Mouse (Mus musculus) common myeloid progenitor, adult 5-6 weeks (primary cell): Measurements from ENCODE around the gene Fam189b. TPM values are rescaled to one million over a fixed set of nuclear protein-coding genes. Genes with fewer than 3 reads are reported as not detected.
A peak's percentile ranks its signal among the peaks of the same experiment; 100 is the strongest.

Experiments used
- ATAC-seq: replicated peaks from 2 replicates; pipeline ENCODE4 v1.8.0; 2016; ENCODE audit warnings: low read depth, mild to moderate bottlenecking, moderate TSS enrichment, inconsistent platforms; ENCODE audit not compliant: poor library complexity, severe bottlenecking
- total RNA-seq: library from RNA; stranded (forward); fragments of 200-1000, 187-1606 nt; gene quantifications from 2 replicates; pipeline ENCODE4 v1.2.3, GENCODE M21; 2017

Gene Fam189b
- total RNA-seq, 1 experiment from 2014 or later: 8.6 TPM

GRCm38 (mm10) chr3:89225321-89225815 lies 42.4 kb downstream of the Fam189b start:
- ATAC-seq: no peak

GRCm38 (mm10) chr3:89225918-89226317 lies 43.0 kb downstream of the Fam189b start:
- ATAC-seq: no peak

GRCm38 (mm10) chr3:89226361-89226760 lies 43.4 kb downstream of the Fam189b start:
- ATAC-seq: no peak

DNA sequence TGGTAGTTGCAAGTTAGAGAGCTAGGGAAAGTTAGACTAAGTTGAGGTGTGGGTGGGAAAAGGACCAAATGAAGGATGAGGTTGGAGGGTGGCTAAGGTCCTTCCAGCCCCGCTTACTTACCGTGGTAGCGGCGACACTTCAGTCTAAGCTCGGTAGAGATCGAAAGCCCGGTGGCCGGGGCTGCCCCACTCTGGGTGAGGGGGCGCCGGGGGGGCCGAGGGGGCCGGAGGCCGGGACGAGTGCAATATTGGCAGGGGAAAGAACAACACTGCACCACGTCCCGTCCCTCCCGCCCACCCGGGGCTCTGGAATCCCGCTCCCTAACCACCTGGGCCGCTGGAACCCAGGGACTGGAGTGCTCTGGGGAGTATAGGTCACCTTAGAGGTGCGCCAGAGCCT lies 44.0 kb downstream of the Fam189b start, which contains the start of gene Mtx1:
TSS of gene Mtx1 (minus strand) at position 189 of the 400 bp plus-strand sequence.
- no peak for ATAC-seq

- ATAC-seq: peak; percentile 65
These were observed 44.6 kb downstream of the Fam189b start for GRCm38 (mm10) chr3:89227307-89228179.

DNA sequence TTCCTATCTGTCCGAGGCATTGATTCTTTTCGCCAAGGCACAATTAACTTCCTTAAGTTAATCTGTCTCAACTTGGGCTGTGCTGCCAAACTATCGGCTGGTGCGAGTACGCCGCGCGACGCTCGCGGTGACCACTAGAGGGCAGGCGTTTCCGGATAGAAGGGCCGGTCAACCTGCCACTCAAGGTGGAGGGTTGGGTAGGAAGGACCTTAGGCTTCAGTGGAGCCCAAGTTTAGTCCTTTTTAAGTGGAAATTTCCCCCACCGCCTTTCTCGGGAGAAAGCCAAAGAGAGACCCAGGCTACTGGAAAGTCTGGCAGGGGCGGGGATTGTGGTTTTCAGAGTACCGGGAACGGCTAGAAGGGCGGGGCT lies 45.2 kb downstream of the Fam189b start:
- ATAC-seq: peak; percentile 82

- no peak for ATAC-seq
These were observed 45.9 kb downstream of the Fam189b start, which contains the start of gene Muc1 for GRCm38 (mm10) chr3:89228836-89229235. Gene Muc1 (plus strand): TSS chr3:89229057.

GRCm38 (mm10) chr3:89229276-89229675 lies 46.3 kb downstream of the Fam189b start:
- no peak for ATAC-seq

DNA sequence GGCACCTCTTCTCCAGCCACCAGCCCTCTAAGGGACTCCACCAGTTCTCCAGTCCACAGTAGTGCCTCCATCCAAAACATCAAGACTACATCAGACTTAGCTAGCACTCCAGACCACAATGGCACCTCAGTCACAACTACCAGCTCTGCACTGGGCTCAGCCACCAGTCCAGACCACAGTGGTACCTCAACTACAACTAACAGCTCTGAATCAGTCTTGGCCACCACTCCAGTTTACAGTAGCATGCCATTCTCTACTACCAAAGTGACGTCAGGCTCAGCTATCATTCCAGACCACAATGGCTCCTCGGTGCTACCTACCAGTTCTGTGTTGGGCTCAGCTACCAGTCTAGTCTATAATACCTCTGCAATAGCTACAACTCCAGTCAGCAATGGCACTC lies 47.6 kb downstream of the Fam189b start:
- ATAC-seq: no peak

DNA sequence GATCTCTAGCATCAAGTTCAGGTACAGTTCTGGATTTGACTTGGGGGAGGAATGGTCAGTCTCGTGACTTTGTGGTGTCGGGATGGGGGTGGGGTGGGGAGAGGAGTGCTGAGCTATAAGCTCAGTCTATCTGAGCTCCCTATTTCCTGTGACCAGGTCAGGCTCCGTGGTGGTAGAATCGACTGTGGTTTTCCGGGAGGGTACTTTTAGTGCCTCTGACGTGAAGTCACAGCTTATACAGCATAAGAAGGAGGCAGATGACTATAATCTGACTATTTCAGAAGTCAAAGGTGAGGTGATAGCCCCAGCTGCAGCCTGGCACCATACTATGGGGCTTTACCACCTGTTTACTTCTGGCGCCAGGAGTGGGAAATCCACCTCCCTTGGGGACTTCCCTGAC lies 48.4 kb downstream of the Fam189b start:
- no peak for ATAC-seq

DNA sequence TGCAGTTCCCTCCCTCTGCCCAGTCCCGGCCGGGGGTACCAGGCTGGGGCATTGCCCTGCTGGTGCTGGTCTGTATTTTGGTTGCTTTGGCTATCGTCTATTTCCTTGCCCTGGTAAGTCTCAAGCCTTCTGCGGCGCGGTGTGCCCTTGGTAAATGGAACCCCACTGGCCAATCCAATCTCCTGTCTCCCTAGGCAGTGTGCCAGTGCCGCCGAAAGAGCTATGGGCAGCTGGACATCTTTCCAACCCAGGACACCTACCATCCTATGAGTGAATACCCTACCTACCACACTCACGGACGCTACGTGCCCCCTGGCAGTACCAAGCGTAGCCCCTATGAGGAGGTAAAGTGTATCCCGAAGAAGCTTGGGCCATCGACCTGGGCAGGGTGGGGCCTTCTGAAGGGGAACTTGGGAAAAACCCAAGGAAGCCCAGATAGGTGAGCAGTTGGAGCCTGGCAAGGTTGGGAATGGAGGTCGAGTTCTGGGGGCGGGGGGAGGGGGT lies 48.9 kb downstream of the Fam189b start:
- ATAC-seq: no peak

DNA sequence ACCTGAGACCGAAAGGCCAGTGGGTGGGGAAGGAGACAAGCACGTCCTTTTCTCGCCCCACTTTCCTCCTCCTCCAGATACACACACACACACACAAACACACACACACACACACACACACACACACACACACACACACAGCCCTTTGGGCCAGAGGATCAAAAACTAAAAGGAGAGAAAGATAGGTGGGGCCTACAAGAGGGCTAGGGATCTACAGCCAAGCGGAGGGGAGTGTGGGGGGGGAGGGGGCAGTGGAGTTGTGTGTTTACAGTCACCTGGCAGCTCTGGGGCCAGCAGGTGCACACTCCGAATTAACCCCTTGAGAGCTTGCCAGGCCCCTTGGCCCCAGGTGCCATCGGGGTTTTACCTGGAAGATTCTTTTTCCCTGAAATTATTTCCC lies 49.7 kb downstream of the Fam189b start:
- no peak for ATAC-seq

DNA sequence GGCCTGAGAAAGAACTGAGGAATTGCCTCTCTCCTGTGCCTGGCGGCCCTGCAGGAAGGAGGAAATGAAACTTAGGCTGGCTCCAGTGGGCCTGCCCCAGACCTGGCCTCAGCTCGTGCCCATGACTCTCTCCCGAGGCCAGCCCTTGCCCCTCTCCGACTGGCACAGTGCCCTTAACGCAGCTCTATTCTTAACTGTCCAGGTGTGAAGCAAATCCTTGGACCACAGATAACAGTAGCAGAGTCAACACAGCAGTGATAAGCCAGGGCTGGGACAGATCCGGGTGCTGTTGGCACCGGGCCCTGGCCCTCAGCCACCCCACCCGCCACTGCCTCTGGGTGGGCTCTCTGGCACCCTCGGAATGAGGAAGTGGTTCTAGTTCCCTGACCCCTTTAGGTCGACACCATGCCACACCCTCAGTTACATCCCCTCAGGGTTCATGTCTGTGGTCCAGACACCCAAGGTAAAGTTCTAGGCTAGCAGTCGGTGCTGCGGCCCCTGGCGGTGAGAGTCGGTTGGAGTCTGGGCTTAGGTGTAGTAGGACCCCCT lies 50.7 kb downstream of the Fam189b start:
- peak; percentile 81 for ATAC-seq

DNA sequence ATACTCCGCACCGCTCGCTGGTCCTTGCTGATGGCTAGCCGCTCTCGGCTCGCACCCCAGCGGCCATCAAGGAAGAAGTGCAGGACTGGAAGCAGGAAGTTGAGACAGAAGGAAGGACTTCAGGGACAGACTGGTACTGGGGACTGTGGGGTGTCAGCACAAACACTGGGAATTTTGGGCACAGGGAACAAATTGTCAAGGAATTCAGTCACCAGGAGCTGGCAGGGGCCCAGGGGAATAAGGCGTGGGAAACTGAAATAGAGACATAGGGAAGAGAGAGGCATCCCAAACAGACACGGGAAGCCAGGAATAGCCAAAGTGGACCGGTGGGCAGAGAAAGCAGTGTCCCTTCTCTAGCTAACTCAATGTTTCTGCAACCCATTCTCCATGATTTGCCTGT lies 53.6 kb downstream of the Fam189b start:
- no peak for ATAC-seq

- ATAC-seq: no peak
These were observed 54.7 kb downstream of the Fam189b start for GRCm38 (mm10) chr3:89237682-89238081.

- ATAC-seq: no peak
These were observed 55.6 kb downstream of the Fam189b start for GRCm38 (mm10) chr3:89238494-89238893.

Other genes with a start within 250 kb of the Fam189b start
- 30.2 and 37.4 TPM in 2 replicates for gene Ash1l, start 232.5 kb upstream of the Fam189b start, total RNA-seq
- gene Dap3, start 232.0 kb upstream of the Fam189b start, total RNA-seq: 93.1 and 111 TPM in 2 replicates
- gene Rusc1, start 89.8 kb upstream of the Fam189b start, total RNA-seq: 15.8 and 18.3 TPM in 2 replicates
- not detected in 2 replicates for gene Gm43738, start 82.0 kb upstream of the Fam189b start, total RNA-seq
- 102 and 103 TPM in 2 replicates for gene Fdps, start 81.2 kb upstream of the Fam189b start, total RNA-seq
- 44.1 and 92.6 TPM in 2 replicates for gene Pklr, start 47.0 kb upstream of the Fam189b start, total RNA-seq
- gene Hcn3, start 22.9 kb upstream of the Fam189b start, total RNA-seq: 0.37 and 0.53 TPM in 2 replicates
- 48.5 and 80.8 TPM in 2 replicates for gene Clk2, start 18.3 kb upstream of the Fam189b start, total RNA-seq
- gene Scamp3, start 5.7 kb upstream of the Fam189b start, total RNA-seq: 29.2 and 46.9 TPM in 2 replicates
- gene Gba, start 19.8 kb downstream of the Fam189b start, total RNA-seq: 37.8 and 41.5 TPM in 2 replicates
- gene Thbs3, start 32.0 kb downstream of the Fam189b start, total RNA-seq: 0.09 TPM in 1 of 2 replicates, not detected in the other
- gene Mtx1, start 43.9 kb downstream of the Fam189b start, total RNA-seq: 81.9 and 104 TPM in 2 replicates
- gene Muc1, start 45.9 kb downstream of the Fam189b start, total RNA-seq: 0.29 TPM in 1 of 2 replicates, not detected in the other
- 142 and 159 TPM in 2 replicates for gene Krtcap2, start 62.8 kb downstream of the Fam189b start, total RNA-seq
- 0.49 and 7.1 TPM in 2 replicates for gene Trim46, start 63.2 kb downstream of the Fam189b start, total RNA-seq
- gene Dpm3, start 76.2 kb downstream of the Fam189b start, total RNA-seq: 63.6 and 66.6 TPM in 2 replicates
- 32.5 and 65.3 TPM in 2 replicates for gene Slc50a1, start 87.4 kb downstream of the Fam189b start, total RNA-seq
- not detected in 2 replicates for gene Efna1, start 98.0 kb downstream of the Fam189b start, total RNA-seq
- gene Efna3, start 139.8 kb downstream of the Fam189b start, total RNA-seq: not detected in 2 replicates
- gene Efna4, start 154.9 kb downstream of the Fam189b start, total RNA-seq: 1.7 and 3.8 TPM in 2 replicates
- 34.0 and 35.2 TPM in 2 replicates for gene Adam15, start 166.9 kb downstream of the Fam189b start, total RNA-seq
- not detected in 2 replicates for gene Dcst2, start 178.8 kb downstream of the Fam189b start, total RNA-seq
- 0.09 TPM in 1 of 2 replicates, not detected in the other for gene Dcst1, start 182.1 kb downstream of the Fam189b start, total RNA-seq
- gene Zbtb7b, start 211.6 kb downstream of the Fam189b start, total RNA-seq: 5.0 and 5.3 TPM in 2 replicates
- gene Lenep, start 219.7 kb downstream of the Fam189b start, total RNA-seq: 1.6 TPM in 1 of 2 replicates, not detected in the other
- 7.1 and 12.0 TPM in 2 replicates for gene Flad1, start 228.7 kb downstream of the Fam189b start, total RNA-seq
- 151 and 194 TPM in 2 replicates for gene Cks1b, start 235.2 kb downstream of the Fam189b start, total RNA-seq
- 28.2 and 41.0 TPM in 2 replicates for gene Shc1, start 235.3 kb downstream of the Fam189b start, total RNA-seq
- gene Pygo2, start 247.1 kb downstream of the Fam189b start, total RNA-seq: 13.5 and 13.9 TPM in 2 replicates